Mouse (Mus musculus) erythroblast, embryonic 14.5 days (primary cell): ENCODE results near the gene Whrn. TPM values are rescaled to one million over a fixed set of nuclear protein-coding genes. Genes with fewer than 3 reads are reported as not detected.

ENCODE experiments used
- H3K27me3 ChIP-seq: 2 replicates; pipeline ENCODE4 v1.6.1; 2012; ENCODE audit warnings: inconsistent platforms; ENCODE audit not compliant: control insufficient read depth
- H3K36me3 ChIP-seq: 2 replicates; pipeline ENCODE4 v1.6.1; 2012; ENCODE audit warnings: mild to moderate bottlenecking, inconsistent platforms; ENCODE audit not compliant: control insufficient read depth
- H3K4me1 ChIP-seq: 2 replicates; pipeline ENCODE4 v1.6.1; 2012; ENCODE audit warnings: inconsistent platforms; ENCODE audit not compliant: control insufficient read depth
- H3K4me3 ChIP-seq: replicated peaks from 2 replicates; pipeline ENCODE3; 2012; ENCODE audit warnings: moderate library complexity, mild to moderate bottlenecking, inconsistent platforms
- H3K9me3 ChIP-seq: 2 replicates; pipeline ENCODE4 v1.6.1; 2012; ENCODE audit warnings: low read length, inconsistent platforms, mixed read lengths; ENCODE audit not compliant: control insufficient read depth
- GATA1 ChIP-seq: IDR thresholded peaks from 2 replicates; pipeline ENCODE4 v1.6.1; 2012; ENCODE audit warnings: low read length, inconsistent platforms, mixed read lengths
- TAL1 ChIP-seq: IDR thresholded peaks from 3 replicates; pipeline ENCODE4 v1.6.1; 2012; ENCODE audit warnings: low read length, inconsistent platforms, mixed read lengths
- polyA plus RNA-seq: library from polyadenylated mRNA; stranded (reverse); fragments of >175 nt; gene quantifications from 2 replicates; pipeline ENCODE4 v1.2.3, GENCODE M21; 2012

The Whrn gene
- polyA plus RNA-seq, 1 experiment: 0.04 TPM

DNA sequence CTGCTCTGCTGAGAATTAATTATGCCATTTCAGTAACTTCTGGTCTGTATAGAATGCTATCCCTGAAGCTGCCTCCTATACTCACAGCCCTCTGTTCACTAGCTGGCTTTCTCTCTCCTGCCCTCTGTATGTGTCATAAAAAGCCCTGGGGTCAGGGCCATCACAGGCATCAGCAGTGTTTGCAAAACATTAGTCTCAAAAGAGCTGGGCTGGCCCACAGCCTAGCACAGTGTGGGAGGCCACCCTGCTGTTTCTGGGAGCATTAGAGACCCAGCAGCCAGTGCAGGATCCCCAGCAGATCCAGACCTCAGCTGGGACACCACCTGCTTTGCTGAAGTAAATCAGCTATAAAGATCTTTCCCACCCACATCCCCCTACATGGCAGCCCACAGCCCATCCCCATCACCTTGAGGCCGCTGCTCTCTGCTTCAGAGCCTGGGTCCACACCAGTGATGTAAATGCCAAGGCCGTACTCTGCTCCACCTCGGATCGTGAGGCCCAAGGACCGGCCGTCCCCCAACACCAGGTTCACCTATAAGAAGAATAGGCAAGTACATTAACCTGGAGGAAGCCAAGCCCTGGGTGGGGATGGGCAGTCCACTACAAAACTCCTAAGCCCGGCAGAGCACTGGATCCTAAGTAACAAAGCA is 34.8 kb downstream of the Whrn start:
- no peaks in the 10 kb centered on the region for H3K27me3 ChIP-seq
- no peaks in the 10 kb centered on the region for H3K4me1 ChIP-seq
- no peaks in the 10 kb centered on the region for H3K9me3 ChIP-seq
- H3K36me3 ChIP-seq: no peaks in the 10 kb centered on the region
- no peak overlapping the region for H3K4me3 ChIP-seq
- no peak for TF ChIP-seq GATA1
- TF ChIP-seq TAL1: no peak

GRCm38 (mm10) chr4:63459141-63459789 is 36.5 kb downstream of the Whrn start:
- Histone ChIP-seq H3K27me3 (no peaks in the 10 kb centered on the region), H3K36me3 (no peaks in the 10 kb centered on the region), H3K9me3 (no peaks in the 10 kb centered on the region), H3K4me3 (no peak overlapping the region), H3K4me1 (no peaks in the 10 kb centered on the region)
- TF ChIP-seq TAL1 (no peak), GATA1 (no peak)

DNA sequence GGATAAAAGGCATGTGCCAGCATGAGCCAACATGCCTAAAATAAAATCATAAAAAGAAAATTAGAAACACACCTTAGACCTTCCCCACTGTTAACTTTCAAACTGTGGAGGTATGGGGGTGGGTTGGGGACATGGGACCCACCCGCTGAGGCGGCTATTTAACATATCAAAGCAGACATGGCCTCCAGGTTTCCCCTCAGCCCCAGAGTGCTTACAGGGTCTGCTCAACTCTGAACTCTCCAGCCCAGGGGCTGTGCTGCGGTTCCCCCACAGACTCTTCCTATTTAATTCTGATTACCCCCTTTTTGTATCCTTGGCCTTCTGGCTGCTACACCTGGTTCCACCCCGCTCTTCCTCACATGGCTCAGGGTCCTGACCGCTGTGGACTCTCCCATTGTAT is 39.2 kb downstream of the Whrn start:
- H3K4me1 ChIP-seq: no peaks in the 10 kb centered on the region
- no peaks in the 10 kb centered on the region for H3K27me3 ChIP-seq
- H3K36me3 ChIP-seq: no peaks in the 10 kb centered on the region
- H3K9me3 ChIP-seq: no peaks in the 10 kb centered on the region
- no peak overlapping the region for H3K4me3 ChIP-seq
- TF ChIP-seq TAL1 (no peak), GATA1 (no peak)

GRCm38 (mm10) chr4:63453939-63454513 is 41.8 kb downstream of the Whrn start:
- Histone ChIP-seq H3K4me3 (no peak overlapping the region), H3K36me3 (no peaks in the 10 kb centered on the region), H3K4me1 (no peaks in the 10 kb centered on the region), H3K27me3 (no peaks in the 10 kb centered on the region), H3K9me3 (peaks cover 2% of the 10 kb centered on the region; the same call in 1 of the 2 replicates)
- TF ChIP-seq GATA1: no peak
- no peak for TF ChIP-seq TAL1

DNA sequence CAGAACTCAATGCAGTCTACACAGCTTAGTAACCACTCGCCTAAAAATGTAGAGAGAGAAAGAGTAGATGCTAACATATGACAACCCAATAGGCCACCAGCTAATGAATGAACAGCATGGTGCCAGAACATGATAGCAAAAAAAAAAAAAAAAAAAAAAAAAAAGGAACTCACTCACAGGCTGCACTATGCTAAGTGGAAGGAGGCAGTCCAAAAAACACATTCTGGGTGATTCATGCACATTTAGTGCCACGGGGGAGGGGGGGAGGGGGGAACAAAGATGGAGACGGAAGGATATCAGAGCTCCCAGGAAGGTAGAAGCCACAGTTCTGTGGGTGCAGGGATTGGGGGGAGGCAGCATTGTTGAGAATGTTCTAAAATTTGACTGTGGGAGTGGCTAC is 43.2 kb downstream of the Whrn start:
- no peak overlapping the region for H3K4me3 ChIP-seq
- no peak for TF ChIP-seq TAL1
- no peak for TF ChIP-seq GATA1
- no peaks in the 10 kb centered on the region for H3K4me1 ChIP-seq
- H3K27me3 ChIP-seq: no peaks in the 10 kb centered on the region
- no peaks in the 10 kb centered on the region for H3K36me3 ChIP-seq
- peaks cover 4% of the 10 kb centered on the region for H3K9me3 ChIP-seq

DNA sequence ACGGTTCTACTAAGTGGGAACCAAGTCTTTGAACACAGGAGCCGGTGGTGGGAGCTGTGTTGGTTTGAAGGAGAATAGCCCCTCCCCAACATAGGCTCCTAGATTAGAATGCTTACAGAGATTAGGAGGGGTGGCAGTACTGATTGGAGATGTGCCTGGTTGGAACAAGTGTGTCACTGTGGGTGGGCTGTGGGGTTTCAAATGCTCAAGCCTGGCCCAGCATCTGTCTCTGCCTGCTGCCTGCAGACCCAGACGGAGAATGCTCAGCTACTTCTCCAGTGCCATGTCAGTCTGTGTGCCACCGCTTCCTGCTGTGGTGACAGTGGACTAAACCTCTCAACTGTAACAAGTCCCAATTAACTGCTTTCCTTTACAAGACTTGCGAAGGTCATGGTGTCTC is 45.2 kb downstream of the Whrn start:
- Histone ChIP-seq H3K4me1 (no peaks in the 10 kb centered on the region), H3K36me3 (no peaks in the 10 kb centered on the region), H3K27me3 (no peaks in the 10 kb centered on the region), H3K4me3 (no peak overlapping the region), H3K9me3 (peaks cover 4% of the 10 kb centered on the region)
- no peak for TF ChIP-seq GATA1

DNA sequence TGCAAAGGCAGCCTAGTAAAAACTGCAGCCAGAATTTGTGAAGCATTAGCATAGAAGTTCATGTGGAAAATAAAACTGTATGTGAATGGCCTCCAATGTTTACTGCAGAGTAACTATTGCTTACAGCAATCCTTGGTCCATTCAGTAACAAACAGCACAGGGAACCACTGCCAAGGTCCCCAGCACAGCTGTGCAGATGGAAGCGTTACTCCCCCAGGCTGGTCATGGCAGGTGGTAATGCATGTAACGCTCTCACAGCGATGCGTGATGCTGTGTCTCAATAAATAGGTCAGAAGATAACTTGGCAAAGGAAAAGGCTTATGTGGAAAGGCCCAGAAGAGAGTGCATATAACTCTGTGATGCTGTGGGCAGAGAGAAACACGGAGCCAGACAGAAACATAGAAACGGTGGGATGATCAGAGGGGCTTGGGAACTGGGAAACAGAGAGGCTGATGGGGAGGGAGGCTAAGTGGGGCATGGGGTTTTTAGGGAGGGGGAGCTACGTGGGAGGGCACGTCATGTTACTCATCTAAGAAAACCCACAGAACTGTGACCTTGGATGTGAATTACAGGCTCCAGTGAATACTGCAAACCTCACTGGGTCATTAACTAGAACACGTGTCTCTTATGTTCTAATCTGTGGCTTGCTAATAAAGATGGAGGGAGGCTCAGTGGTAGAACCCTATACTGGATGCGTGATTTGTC is 51.3 kb downstream of the Whrn start:
- Histone ChIP-seq H3K36me3 (no peaks in the 10 kb centered on the region), H3K4me1 (no peaks in the 10 kb centered on the region), H3K27me3 (no peaks in the 10 kb centered on the region), H3K9me3 (peaks cover 4% of the 10 kb centered on the region), H3K4me3 (no peak overlapping the region)
- TF ChIP-seq TAL1 (no peak), GATA1 (no peak)

GRCm38 (mm10) chr4:63443101-63443500 is 52.7 kb downstream of the Whrn start:
- no peaks in the 10 kb centered on the region for H3K4me1 ChIP-seq
- peaks cover 1% of the 10 kb centered on the region for H3K9me3 ChIP-seq
- no peak overlapping the region for H3K4me3 ChIP-seq
- no peaks in the 10 kb centered on the region for H3K27me3 ChIP-seq
- no peak for TF ChIP-seq TAL1
- TF ChIP-seq GATA1: no peak
- no peaks in the 10 kb centered on the region for H3K36me3 ChIP-seq

GRCm38 (mm10) chr4:63441616-63442015 is 54.2 kb downstream of the Whrn start:
- TF ChIP-seq TAL1 (no peak), GATA1 (no peak)
- no peaks in the 10 kb centered on the region for H3K4me1 ChIP-seq
- H3K36me3 ChIP-seq: no peaks in the 10 kb centered on the region
- H3K9me3 ChIP-seq: no peaks in the 10 kb centered on the region
- no peak overlapping the region for H3K4me3 ChIP-seq
- H3K27me3 ChIP-seq: no peaks in the 10 kb centered on the region
